Mouse (Mus musculus) embryo, embryonic 9.5 days (tissue): ENCODE data around the gene Irf2.
"Not testable (repeated sequence)": the region's sequence is repeated elsewhere in the genome, so short reads cannot be mapped to it uniquely, and the experiment has no call there.

Source experiments
- DNase-seq: peaks from one replicate; pipeline ENCODE4 v3.0.0-alpha.2; 2017; ENCODE audit errors: extremely low spot score

Irf2 gene

GRCm38 (mm10) chr8:46726383-46726782 lies 13.1 kb upstream of the Irf2 start:
- no peak for DNase-seq

GRCm38 (mm10) chr8:46729671-46730070 lies 9.9 kb upstream of the Irf2 start:
- DNase-seq, result not testable (repeated sequence)

GRCm38 (mm10) chr8:46732381-46732915 lies 7.1 kb upstream of the Irf2 start:
- no peak for DNase-seq

- no peak for DNase-seq
These were observed 5.9 kb upstream of the Irf2 start for GRCm38 (mm10) chr8:46733603-46734002.

- DNase-seq, result no peak
These were observed 4.0 kb upstream of the Irf2 start for GRCm38 (mm10) chr8:46735505-46735904.

- DNase-seq, result no peak
These were observed 3.3 kb upstream of the Irf2 start for GRCm38 (mm10) chr8:46736260-46736659.

GRCm38 (mm10) chr8:46737421-46737820 lies 2.1 kb upstream of the Irf2 start:
- no peak for DNase-seq

GRCm38 (mm10) chr8:46737907-46738306 lies 1.6 kb upstream of the Irf2 start:
- no peak for DNase-seq

GRCm38 (mm10) chr8:46738601-46739000 lies 931 bp upstream of the Irf2 start:
- no peak for DNase-seq

- DNase-seq, result peak; percentile 62
These were observed 502 bp downstream of the Irf2 start for GRCm38 (mm10) chr8:46739956-46740512.

- no peak for DNase-seq
These were observed 1.2 kb downstream of the Irf2 start for GRCm38 (mm10) chr8:46740513-46741280.

- DNase-seq, result peak; percentile 73
These were observed 1.8 kb downstream of the Irf2 start for GRCm38 (mm10) chr8:46741281-46741791.

- no peak for DNase-seq
These were observed 2.6 kb downstream of the Irf2 start for GRCm38 (mm10) chr8:46741991-46742690.

- no peak for DNase-seq
These were observed 3.2 kb downstream of the Irf2 start for GRCm38 (mm10) chr8:46742691-46743082.

GRCm38 (mm10) chr8:46745464-46745863 lies 5.9 kb downstream of the Irf2 start:
- DNase-seq, result no peak

GRCm38 (mm10) chr8:46747311-46747980 lies 7.9 kb downstream of the Irf2 start:
- peak; percentile 52 for DNase-seq

- no peak for DNase-seq
These were observed 10.5 kb downstream of the Irf2 start for GRCm38 (mm10) chr8:46750000-46750399.

GRCm38 (mm10) chr8:46750566-46750965 lies 11.0 kb downstream of the Irf2 start:
- no peak for DNase-seq

- no peak for DNase-seq
These were observed 11.6 kb downstream of the Irf2 start for GRCm38 (mm10) chr8:46751151-46751550.

GRCm38 (mm10) chr8:46752986-46753385 lies 13.5 kb downstream of the Irf2 start:
- DNase-seq, result no peak

GRCm38 (mm10) chr8:46754355-46754754 lies 14.8 kb downstream of the Irf2 start:
- DNase-seq, result no peak
